Mouse (Mus musculus): ENCODE measurements around the gene Arhgef12.
"Not testable (repeated sequence)": the region's sequence is repeated elsewhere in the genome, so short reads cannot be mapped to it uniquely, and the experiment has no call there.

Gene Arhgef12

GRCm38 (mm10) chr9:43000595-43001250 is 106.3 kb downstream of the Arhgef12 start:
- no peak for DNase-seq (ENCODE audit: low spot score)

- DNase-seq (ENCODE audit: low spot score), result peak; percentile 77
These were observed 107.0 kb downstream of the Arhgef12 start for GRCm38 (mm10) chr9:43000070-43000469.

- DNase-seq (ENCODE audit: low spot score), result no peak
These were observed 109.5 kb downstream of the Arhgef12 start for GRCm38 (mm10) chr9:42997526-42997925.

- no peak for DNase-seq (ENCODE audit: low spot score)
These were observed 111.7 kb downstream of the Arhgef12 start for GRCm38 (mm10) chr9:42995298-42995697.

GRCm38 (mm10) chr9:42994708-42995107 is 112.3 kb downstream of the Arhgef12 start:
- DNase-seq (ENCODE audit: low spot score), result no peak

GRCm38 (mm10) chr9:42993659-42994058 is 113.4 kb downstream of the Arhgef12 start:
- DNase-seq (ENCODE audit: low spot score), result no peak

DNA sequence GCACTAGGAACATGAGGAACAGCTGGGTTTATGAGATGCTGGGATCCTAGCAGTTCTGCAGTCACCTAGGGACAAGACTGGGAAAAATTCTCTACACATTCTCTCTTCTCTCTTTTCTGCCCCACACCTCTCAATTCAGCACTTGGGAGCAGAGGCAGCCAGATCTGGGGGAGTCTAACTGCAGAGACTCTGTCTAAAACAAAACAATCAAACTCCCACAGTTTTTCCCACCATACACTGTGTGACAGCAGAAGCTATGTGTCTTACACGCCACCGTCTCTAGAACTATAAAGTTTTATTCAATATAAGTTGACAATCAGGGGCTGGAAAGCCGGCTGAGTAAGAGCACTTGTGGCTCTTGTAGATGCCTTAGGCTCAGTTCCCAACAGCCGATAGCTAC is 119.1 kb downstream of the Arhgef12 start:
- no peak for DNase-seq (ENCODE audit: low spot score)

DNA sequence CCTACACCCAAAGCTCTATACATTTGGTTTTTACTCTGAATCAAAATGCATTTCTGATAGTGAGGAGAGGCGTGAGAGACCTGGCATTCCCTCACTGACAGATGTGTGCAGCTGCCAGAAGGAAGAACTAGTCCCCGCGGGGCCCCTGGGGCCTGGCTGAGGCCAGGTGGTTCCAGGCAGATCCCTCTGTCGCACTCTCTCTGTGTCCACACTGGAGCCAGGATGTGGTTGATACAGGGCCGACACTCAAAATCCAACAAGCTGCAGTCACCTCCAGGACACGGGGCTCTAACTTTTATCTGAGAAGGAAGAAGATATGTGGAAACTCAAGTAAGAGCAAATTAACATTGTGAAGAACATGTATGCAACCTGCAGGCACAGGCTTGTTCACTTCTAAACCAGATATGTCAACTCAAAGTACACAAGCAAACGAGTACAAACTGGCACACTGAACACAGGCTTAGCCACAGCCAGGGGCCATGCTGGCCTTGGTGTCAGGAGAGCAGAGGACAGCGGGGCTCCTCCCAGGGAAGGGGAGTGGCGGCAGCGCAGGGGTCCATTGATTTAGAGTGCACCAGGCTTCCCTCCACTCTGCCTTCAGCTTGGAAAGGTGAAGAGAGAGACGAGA is 138.0 kb downstream of the Arhgef12 start:
- no peak for DNase-seq (ENCODE audit: low spot score)

DNA sequence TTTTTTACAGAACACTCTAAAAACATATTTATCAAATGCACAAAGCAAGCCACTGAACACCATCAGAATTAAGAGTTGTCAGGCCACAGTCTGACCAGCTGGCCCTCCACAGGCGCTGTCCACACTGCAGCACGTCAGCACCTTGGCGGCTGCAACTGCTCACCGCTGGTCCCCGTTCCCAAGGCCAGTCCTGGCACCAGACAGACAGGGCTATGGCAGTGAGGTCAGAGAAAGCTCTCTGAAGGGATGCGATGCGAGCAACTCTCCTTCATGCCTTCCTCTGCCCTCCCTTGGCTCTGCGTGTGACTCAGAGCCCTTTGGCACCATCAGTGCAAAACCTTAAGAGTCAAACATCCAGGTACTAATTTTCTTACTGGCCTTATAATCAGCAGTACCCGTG is 139.3 kb downstream of the Arhgef12 start:
- no peak for DNase-seq (ENCODE audit: low spot score)

- not testable (repeated sequence) for DNase-seq (ENCODE audit: low spot score)
These were observed 142.2 kb downstream of the Arhgef12 start for GRCm38 (mm10) chr9:42964809-42965208.

DNA sequence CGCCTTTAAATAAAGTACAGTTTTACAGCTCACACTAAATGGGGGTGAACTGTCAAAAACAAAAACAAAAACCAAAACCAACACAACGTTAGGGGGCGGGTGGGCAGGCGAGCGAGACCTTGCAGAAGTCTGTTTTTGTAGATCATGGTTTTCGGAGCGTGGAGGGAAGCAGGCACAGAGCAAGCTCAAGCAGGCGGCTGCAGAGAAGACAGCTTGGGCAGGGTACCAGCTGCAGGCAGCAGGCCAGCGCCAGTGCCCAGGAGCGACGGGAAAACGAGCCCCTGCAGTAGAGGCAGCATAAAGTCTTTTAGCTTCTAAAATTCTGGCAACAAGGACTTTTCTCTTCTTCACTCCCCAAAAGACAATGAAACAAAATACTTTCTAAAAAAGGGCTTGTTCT is 142.7 kb downstream of the Arhgef12 start:
- DNase-seq (ENCODE audit: low spot score), result no peak

DNA sequence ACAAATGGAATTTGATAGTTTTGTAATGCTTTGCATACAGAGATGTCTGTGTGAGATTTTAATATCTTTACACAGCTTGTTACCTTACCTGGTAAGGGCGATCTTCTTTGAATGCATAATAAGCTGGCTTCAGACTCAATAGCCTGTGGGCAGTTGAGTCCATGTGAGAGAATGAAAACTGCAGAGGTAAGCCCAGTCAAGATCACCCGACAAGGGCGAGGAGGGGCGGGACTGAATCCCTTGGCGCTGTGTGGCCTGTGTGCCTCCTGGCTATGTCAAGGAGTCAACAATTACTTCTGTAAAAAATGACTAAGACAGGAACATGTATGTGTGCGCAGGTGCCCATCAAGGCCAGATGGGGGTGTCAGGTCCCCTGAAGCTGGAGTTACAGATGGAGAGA is 144.5 kb downstream of the Arhgef12 start:
- no peak for DNase-seq (ENCODE audit: low spot score)

DNA sequence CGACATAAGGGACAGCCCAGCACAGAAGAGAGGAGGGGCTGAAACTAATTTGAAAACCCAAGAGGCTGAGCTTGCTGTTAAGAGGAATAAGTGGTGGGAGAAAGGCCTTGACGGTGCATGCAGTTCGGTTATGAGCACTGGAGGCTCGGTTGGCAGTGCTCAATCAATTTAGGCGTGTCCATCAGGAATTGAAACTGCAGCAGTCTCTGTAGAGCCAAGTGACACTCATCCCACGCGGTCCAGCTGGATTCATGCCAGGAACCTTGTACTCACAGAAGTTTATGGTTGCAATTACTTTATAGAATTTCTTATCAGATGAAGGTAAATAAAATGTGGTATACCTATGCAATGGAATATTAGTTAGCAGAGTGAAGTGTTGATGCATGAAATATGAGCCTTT is 148.6 kb downstream of the Arhgef12 start:
- no peak for DNase-seq (ENCODE audit: low spot score)

DNA sequence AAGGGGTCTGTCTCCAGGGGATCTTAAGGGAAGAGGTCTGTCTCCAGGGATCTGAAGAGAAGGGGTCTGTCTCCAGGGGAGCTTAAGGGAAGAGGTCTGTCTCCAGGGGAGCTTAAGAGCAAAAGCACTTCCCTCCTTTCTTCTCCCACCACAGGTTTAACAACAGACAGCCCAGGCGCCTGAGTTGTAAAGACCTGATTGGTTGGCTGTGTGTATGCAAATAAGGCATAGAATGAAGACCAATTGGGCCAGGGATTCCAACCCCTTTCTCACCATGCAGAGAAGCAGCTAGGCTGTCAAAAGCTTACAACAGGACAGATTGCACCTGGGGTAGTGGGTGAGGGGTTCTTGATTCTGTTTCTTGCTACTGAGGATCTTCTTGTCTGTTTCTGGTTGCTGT is 158.7 kb downstream of the Arhgef12 start:
- DNase-seq (ENCODE audit: low spot score), result no peak

GRCm38 (mm10) chr9:42945174-42945573 is 161.9 kb downstream of the Arhgef12 start:
- DNase-seq (ENCODE audit: low spot score), result no peak

DNA sequence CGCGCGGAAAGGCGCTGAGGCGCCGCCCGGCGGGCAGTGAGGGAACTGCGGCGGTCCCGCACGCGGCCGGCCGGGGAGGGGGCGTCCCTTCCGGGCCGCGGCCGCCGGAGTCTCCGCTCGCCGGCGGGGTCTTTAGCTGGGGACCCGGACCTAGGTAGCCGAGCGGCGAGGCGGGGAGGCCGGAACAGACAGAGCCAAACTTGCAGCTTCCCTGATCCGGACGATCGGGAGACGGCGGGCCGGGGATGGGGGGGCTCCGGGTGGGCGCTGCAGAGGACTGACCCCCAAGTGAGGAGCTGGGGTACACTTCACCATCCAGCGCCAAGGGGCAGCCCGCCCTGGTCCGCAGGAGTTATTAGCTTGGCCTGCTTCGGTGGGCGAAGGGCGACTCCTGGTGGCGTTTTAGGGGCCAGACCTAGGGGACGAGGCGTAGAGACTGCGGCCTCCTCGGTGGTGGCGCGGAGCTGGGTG is 162.5 kb downstream of the Arhgef12 start:
- DNase-seq (ENCODE audit: low spot score), result peak; percentile 81

DNA sequence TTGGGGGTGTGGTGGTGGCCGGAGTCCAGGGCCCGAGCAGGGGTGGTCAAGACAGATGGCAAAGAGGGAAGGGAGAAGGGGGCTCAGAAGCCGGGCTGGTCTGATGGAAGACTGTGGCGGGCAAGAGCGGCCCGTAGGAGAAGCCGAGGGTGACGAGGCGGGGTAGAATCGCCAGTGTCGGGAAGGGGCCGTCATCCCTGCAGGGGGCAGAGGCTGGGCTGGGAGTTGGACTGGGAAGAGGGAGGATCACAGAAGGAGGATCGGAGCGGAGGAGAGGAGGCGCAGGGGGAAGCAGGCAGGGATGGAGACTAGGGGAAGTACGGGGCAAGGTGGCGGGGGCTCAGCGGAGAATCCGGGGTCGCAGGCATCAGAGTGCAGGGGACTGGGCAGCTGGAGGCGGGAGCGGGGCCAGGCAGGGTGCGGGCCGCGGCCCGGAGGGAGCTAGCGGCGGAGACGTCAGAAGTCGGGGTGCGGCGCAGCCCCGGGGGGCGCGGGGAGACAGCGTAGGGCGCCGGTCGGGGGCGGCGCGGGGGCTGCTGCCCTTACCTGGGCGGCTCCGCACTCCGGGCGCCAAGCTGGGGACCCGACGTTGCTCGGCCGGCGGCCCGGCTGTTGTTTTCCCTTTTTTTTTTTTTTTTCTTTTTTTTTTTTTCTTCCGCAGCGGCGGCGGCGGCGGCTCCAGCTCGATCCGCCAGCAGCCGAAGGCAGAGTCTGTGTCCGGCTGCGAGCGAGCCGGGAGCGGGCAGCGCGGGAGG is 163.1 kb downstream of the Arhgef12 start, which contains the start of gene Grik4:
TSS of gene Grik4 (minus strand) at position 713 of the 755 bp plus-strand sequence.
- DNase-seq (ENCODE audit: low spot score), result no peak

- DNase-seq (ENCODE audit: low spot score), result no peak
These were observed 163.9 kb downstream of the Arhgef12 start for GRCm38 (mm10) chr9:42943057-42943529.

GRCm38 (mm10) chr9:42942148-42942547 is 164.9 kb downstream of the Arhgef12 start:
- no peak for DNase-seq (ENCODE audit: low spot score)

DNA sequence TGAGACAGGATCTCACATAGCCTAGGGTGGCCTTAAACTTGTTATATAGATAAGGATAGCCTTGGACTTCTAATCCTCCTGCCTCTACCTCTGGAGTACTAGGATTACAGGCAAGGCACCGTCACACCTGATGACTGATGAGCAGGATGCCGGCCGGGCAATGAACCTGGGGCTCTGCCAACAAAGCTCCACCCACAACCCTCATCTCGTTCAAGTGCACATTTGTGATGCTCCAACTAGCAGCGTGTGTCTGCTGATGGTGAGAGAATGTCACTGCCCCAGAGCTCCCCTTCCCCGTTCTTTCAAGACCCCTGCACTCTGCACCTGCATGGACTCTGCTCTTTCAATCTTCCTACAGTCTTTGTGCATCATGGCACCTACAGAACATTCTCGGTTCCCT is 174.9 kb downstream of the Arhgef12 start:
- DNase-seq (ENCODE audit: low spot score), result no peak

- DNase-seq (ENCODE audit: low spot score), result no peak
These were observed 179.5 kb downstream of the Arhgef12 start for GRCm38 (mm10) chr9:42927498-42927897.

DNA sequence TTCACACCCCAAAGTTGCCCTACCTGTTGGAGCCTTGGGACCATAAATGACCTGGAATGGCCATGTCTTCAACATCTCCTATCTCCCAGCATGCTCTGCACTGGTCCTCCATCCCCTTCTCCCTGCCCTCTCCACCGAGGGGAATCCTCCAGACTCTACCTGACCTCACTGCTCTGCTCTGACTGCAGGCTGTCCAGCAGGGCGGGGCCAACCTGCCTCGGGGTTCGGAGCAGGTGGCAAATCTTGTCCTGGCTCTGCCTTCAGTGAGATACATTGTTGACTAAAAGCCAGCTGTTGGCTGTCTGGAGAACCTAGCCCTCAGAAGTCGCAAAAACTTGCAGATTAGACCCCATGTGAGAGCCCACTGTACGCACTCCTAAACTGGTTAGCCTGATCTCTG is 180.5 kb downstream of the Arhgef12 start:
- no peak for DNase-seq (ENCODE audit: low spot score)

- DNase-seq (ENCODE audit: low spot score), result no peak
These were observed 185.2 kb downstream of the Arhgef12 start for GRCm38 (mm10) chr9:42921830-42922229.
